Comparison of ENCODE assay signal across 13 mouse cellular contexts in the genomic region with DNA sequence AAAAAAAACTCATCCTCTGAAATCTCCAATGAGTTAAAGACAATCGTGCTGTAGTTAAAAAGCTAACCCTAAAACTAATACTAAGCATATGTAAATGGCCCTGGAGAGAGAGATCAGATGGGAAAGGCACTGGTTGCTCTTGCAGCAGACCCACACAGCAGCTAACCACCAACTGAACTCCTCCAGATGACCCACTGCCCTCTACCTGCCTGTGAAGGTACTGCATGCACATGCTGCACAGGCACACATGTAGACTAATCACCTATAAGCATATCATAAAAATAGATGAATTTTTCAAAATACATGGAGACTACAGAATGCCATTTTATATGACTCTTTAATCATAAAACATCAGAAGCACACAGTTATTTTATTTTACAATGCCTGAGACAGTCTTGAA. TPM values are rescaled to one million over a fixed set of nuclear protein-coding genes. Genes with fewer than 3 reads are reported as not detected.
DNase-seq lines count a peak whose midpoint lies in the region; ATAC-seq and TF ChIP-seq lines count a peak whose summit lies in the region.
"Had no signal": no experiment of that assay in that cellular context is flagged by ENCODE, and none has a peak within 500 bp of the region (broad histone marks: within the 10 kb centered on the region; RNA-seq: fewer than 3 reads in every experiment).

No protein-coding gene starts in this region.

- H3K36me3 ChIP-seq in lung, embryonic 14.5 days (ENCODE audit: insufficient read depth) = 0 out of 2 replicates have a peak, but pooled peaks cover 4% of the 10 kb centered on the region
- peaks cover 7% of the 10 kb centered on the region for H3K36me3 ChIP-seq in splenic B cell, adult 2 months (ENCODE audit: control insufficient read depth, insufficient read depth, low read length, poor library complexity, severe bottlenecking)

- WGBS in lung, embryonic 14.5 days = 88% methylated on average over 1 of the region's 1 CpGs

- H3K4me2 ChIP-seq in lung, embryonic 14.5 days = no peak overlapping the region
- H3K4me2 ChIP-seq: embryonic facial prominence, embryonic 12.5 days; hindbrain, embryonic 15.5 days; midbrain, embryonic 13.5 days had no signal

- H3K27me3 ChIP-seq in lung, embryonic 14.5 days (ENCODE audit: insufficient read depth, low read length) = no peaks in the 10 kb centered on the region
- H3K27me3 ChIP-seq in splenic B cell, adult 2 months (ENCODE audit: control insufficient read depth, insufficient read depth, low read length, poor library complexity, severe bottlenecking) = no peaks in the 10 kb centered on the region
- H3K27me3 ChIP-seq: embryonic facial prominence, embryonic 12.5 days; hindbrain, embryonic 15.5 days; midbrain, embryonic 13.5 days had no signal

- no peaks in the 10 kb centered on the region for H3K9me3 ChIP-seq in lung, embryonic 14.5 days (ENCODE audit: low read depth, low read length)
- H3K9me3 ChIP-seq: embryonic facial prominence, embryonic 12.5 days; hindbrain, embryonic 15.5 days had no signal

- peak; percentile 55 for DNase-seq in CD4-positive, CD25-positive, alpha-beta regulatory T cell, adult 2 months (ENCODE audit: low read depth, low spot score)
- DNase-seq in lung, embryonic 14.5 days = no peak
- DNase-seq in lung, postnatal 4 days = no peak
- DNase-seq in splenic B cell, adult 2 months (ENCODE audit: low read depth, low spot score) = peak; percentile 52
- no peak for DNase-seq in retina, postnatal 1 day
- DNase-seq in ovary, postnatal 36 days (ENCODE audit: low spot score) = no peak
- DNase-seq: heart, adult 11 months; right cerebral cortex, postnatal 4 days had no signal

- H3K4me1 ChIP-seq in lung, embryonic 14.5 days (ENCODE audit: insufficient read depth) = no peaks in the 10 kb centered on the region
- peaks cover 16% of the 10 kb centered on the region for H3K4me1 ChIP-seq in cortical plate, adult 2 months (ENCODE audit: control insufficient read depth, insufficient read depth, low read length)

- no peak overlapping the region for H3K9ac ChIP-seq in lung, embryonic 14.5 days
- H3K9ac ChIP-seq: embryonic facial prominence, embryonic 12.5 days; hindbrain, embryonic 15.5 days; midbrain, embryonic 13.5 days had no signal

- no peak for TF ChIP-seq POLR2A in cortical plate, adult 2 months (IDR thresholded peaks at IDR 0.05; ENCODE audit: extremely low read depth, insufficient read depth, low read length)

- no peak for ATAC-seq in CD4-positive, CD25-positive, alpha-beta regulatory T cell, adult 4 months
- ATAC-seq in lung, embryonic 14.5 days (ENCODE audit: insufficient read depth) = no peak
- ATAC-seq: midbrain, embryonic 13.5 days had no signal

- H3K4me3 ChIP-seq in lung, embryonic 14.5 days (ENCODE audit: low read depth, low read length) = no peak overlapping the region
- no peak overlapping the region for H3K4me3 ChIP-seq in cortical plate, adult 2 months (ENCODE audit: insufficient read depth, low read length)
- H3K4me3 ChIP-seq: embryonic facial prominence, embryonic 12.5 days; hindbrain, embryonic 15.5 days; midbrain, embryonic 13.5 days had no signal

- H3K27ac ChIP-seq in lung, embryonic 14.5 days (ENCODE audit: low read depth) = no peak overlapping the region
- H3K27ac ChIP-seq in cortical plate, adult 2 months (ENCODE audit: insufficient read depth, low read length) = no peak overlapping the region
- H3K27ac ChIP-seq: embryonic facial prominence, embryonic 12.5 days; hindbrain, embryonic 15.5 days; midbrain, embryonic 13.5 days had no signal

- TF ChIP-seq CTCF in lung, embryonic 14.5 days (IDR thresholded peaks at IDR 0.05; ENCODE audit: low read depth) = peak; percentile 44
- 0 out of 2 replicates have a peak, but pooled peaks have one; percentile 24 for TF ChIP-seq CTCF in cortical plate, adult 2 months (IDR thresholded peaks at IDR 0.05; ENCODE audit: extremely low read depth, insufficient read depth, low read length)

RNA-seq across cellular contexts. Expression of a gene that starts 14.8 kb away (rescaled TPM):
- 10 to 100 TPM; 15.2 to 16.1 TPM for polyA plus RNA-seq in CD4-positive, CD25-positive, alpha-beta regulatory T cell, adult 4 months (2017; shearing (Covaris generic))
- polyA plus RNA-seq in lung, embryonic 14.5 days (2014; fragmentation: Nextera tagmentation; extraction: Ambion mirVana) = 17.1 and 19.3 TPM in 2 replicates
- polyA plus RNA-seq in cortical plate, adult 2 months (2012; rRNA removed) = 68.8 and 71.2 TPM in 2 replicates

Comparison
In these comparisons a context has a peak if more than half of its experiments do, and no peak if none do; other contexts are left out.
1. DNase-seq: peak in CD4-positive, CD25-positive, alpha-beta regulatory T cell, adult 2 months (single experiment) and splenic B cell, adult 2 months (single experiment); none in lung, embryonic 14.5 days (single experiment), lung, postnatal 4 days (0 of 2), retina, postnatal 1 day (single experiment) and ovary, postnatal 36 days (single experiment).